Mouse (Mus musculus): ENCODE results near the gene Cep57l1.

DNA sequence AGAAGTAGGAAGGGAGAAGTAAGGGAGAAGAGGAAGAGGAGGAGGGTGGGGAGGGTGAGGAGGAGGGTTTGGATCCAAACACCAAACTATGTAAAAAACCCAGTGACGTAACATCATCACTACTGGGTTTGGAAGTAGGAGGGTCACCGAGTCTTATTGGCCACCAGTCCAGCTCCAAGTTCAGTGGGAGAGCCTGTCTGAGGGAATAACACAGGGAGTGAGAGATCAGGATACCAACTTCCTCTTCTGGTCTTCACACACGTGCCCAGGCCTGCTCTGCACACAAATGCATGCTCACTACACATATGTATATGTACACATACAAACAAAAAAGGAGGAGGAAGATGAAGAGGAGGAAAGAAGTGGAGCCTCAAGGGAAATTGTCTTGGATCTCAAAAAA lies 135.3 kb downstream of the Cep57l1 start:
- TF ChIP-seq CTCF (IDR thresholded peaks at IDR 0.05; ENCODE audit: low read depth, low read length) (no peak), EP300 (IDR thresholded peaks at IDR 0.05; ENCODE audit: insufficient read depth, low read depth, low read length) (no peak), POLR2A (IDR thresholded peaks at IDR 0.05; ENCODE audit: insufficient read depth, low read length) (no peak)
